Mouse (Mus musculus) limb, embryonic 12.5 days (tissue): ENCODE measurements around the gene Fgfr2. TPM values are rescaled to one million over a fixed set of nuclear protein-coding genes. Genes with fewer than 3 reads are reported as not detected.

Experiments
- ATAC-seq: fragments of 200-750 bp; cut with Nextera tagmentation; 2 replicates; pipeline ENCODE4 v1.8.0; 2017; ENCODE audit warnings: low read depth, moderate TSS enrichment; ENCODE audit not compliant: insufficient number of reproducible peaks, insufficient read depth, low FRiP score, low TSS enrichment
- H3K27ac ChIP-seq: fragments of 300-500 bp; sonication (generic); 2 replicates; pipeline ENCODE4 v1.5.1; 2016; ENCODE audit warnings: mild to moderate bottlenecking, moderate library complexity
- H3K27me3 ChIP-seq: fragments of 300-500 bp; sonication (generic); 2 replicates; pipeline ENCODE4 v1.6.1; 2016; ENCODE audit warnings: mild to moderate bottlenecking, moderate library complexity
- H3K36me3 ChIP-seq: fragments of 300-500 bp; sonication (generic); 2 replicates; pipeline ENCODE4 v1.6.1; 2016; ENCODE audit warnings: mild to moderate bottlenecking, moderate library complexity
- H3K4me1 ChIP-seq: fragments of 300-500 bp; sonication (generic); replicated peaks from 2 replicates; pipeline ENCODE4 v1.6.1; 2016
- H3K4me2 ChIP-seq: fragments of 300-500 bp; sonication (generic); 2 replicates; pipeline ENCODE4 v1.6.1; 2016; ENCODE audit warnings: mild to moderate bottlenecking, moderate library complexity
- H3K4me3 ChIP-seq: fragments of 300-500 bp; sonication (generic); replicated peaks from 2 replicates; pipeline ENCODE4 v1.5.1; 2016; ENCODE audit warnings: mild to moderate bottlenecking
- H3K9ac ChIP-seq: fragments of 300-500 bp; sonication (generic); replicated peaks from 2 replicates; pipeline ENCODE4 v1.6.1; 2016; ENCODE audit warnings: mild to moderate bottlenecking, moderate library complexity
- H3K9me3 ChIP-seq: fragments of 300-500 bp; sonication (generic); 2 replicates; pipeline ENCODE4 v1.6.1; 2016; ENCODE audit warnings: mild to moderate bottlenecking, moderate library complexity
- WGBS: fragments of 180-500 bp; shearing (Covaris S2); methylation state at CpG from one replicate; pipeline ENCODE4 v1.1.7; 2016; 5-methylcytosine and 5-hydroxymethylcytosine counted together
- polyA plus RNA-seq: library from polyadenylated mRNA; unstranded; fragments of >200 nt; fragmentation: Nextera tagmentation; extraction: Ambion mirVana; gene quantifications from 2 replicates; pipeline ENCODE4 v1.2.1, GENCODE M21; 2016

The Fgfr2 gene
- polyA plus RNA-seq, 1 experiment from 2014 or later = 112 TPM

- Histone ChIP-seq H3K9ac (peak overlapping the region; percentile 96; the same call in 1 of the 2 replicates), H3K4me2 (peak overlapping the region; percentile 73)
- WGBS = 71% methylated on average over 9 of the region's 9 CpGs
Measured at GRCm38 (mm10) chr7:131371880-131372651, 1751.1 kb downstream of the Fgfr2 start.

GRCm38 (mm10) chr7:131371470-131371860, 1751.7 kb downstream of the Fgfr2 start:
- Histone ChIP-seq H3K4me2 (peak overlapping the region; percentile 73), H3K4me1 (peaks cover 10% of the 10 kb centered on the region), H3K27me3 (no peaks in the 10 kb centered on the region), H3K36me3 (peaks cover 7% of the 10 kb centered on the region; the same call in 1 of the 2 replicates), H3K9ac (peak overlapping the region; percentile 96), H3K27ac (peak overlapping the region; percentile 97), H3K9me3 (no peaks in the 10 kb centered on the region), H3K4me3 (peak overlapping the region; percentile 76)
- 9% methylated on average over 9 of the region's 9 CpGs for WGBS
- peak; percentile 61; the same call in 1 of the 2 replicates for ATAC-seq

More at GRCm38 (mm10) chr7:131371880-131372651, 1751.1 kb downstream of the Fgfr2 start:
- Histone ChIP-seq H3K4me1 (peaks cover 10% of the 10 kb centered on the region), H3K4me3 (peak overlapping the region; percentile 76), H3K27ac (no peak overlapping the region), H3K27me3 (no peaks in the 10 kb centered on the region), H3K36me3 (peaks cover 7% of the 10 kb centered on the region; the same call in 1 of the 2 replicates), H3K9me3 (no peaks in the 10 kb centered on the region)
- ATAC-seq = no peak

GRCm38 (mm10) chr7:131370648-131371469, 1752.3 kb downstream of the Fgfr2 start, which contains the start of gene Pstk:
TSS of gene Pstk (plus strand) at chr7:131371141.
- H3K36me3 ChIP-seq = peaks cover 7% of the 10 kb centered on the region; the same call in 1 of the 2 replicates
- H3K4me2 ChIP-seq = peak within 1 kb of the TSS; percentile 73
- H3K27me3 ChIP-seq = no peaks in the 10 kb centered on the region
- H3K9me3 ChIP-seq = no peaks in the 10 kb centered on the region
- H3K4me1 ChIP-seq = peaks cover 10% of the 10 kb centered on the region
- H3K27ac ChIP-seq = peak within 1 kb of the TSS; percentile 97
- peak; percentile 91 for ATAC-seq
- WGBS = 5% methylated on average over 47 of the region's 47 CpGs
- peak within 1 kb of the TSS; percentile 76 for H3K4me3 ChIP-seq
- H3K9ac ChIP-seq = peak within 1 kb of the TSS; percentile 96

- H3K4me1 ChIP-seq = peaks cover 14% of the 10 kb centered on the region
- WGBS = 95% methylated on average over 8 of the region's 8 CpGs
Measured at GRCm38 (mm10) chr7:131364131-131364530, 1759.0 kb downstream of the Fgfr2 start.

GRCm38 (mm10) chr7:131362615-131363300, 1760.4 kb downstream of the Fgfr2 start, which contains the start of gene 2310057M21Rik:
TSS of gene 2310057M21Rik (minus strand) at chr7:131362759.
- peak; percentile 95 for ATAC-seq
- Histone ChIP-seq H3K4me2 (peak within 1 kb of the TSS; percentile 85), H3K4me3 (peak within 1 kb of the TSS; percentile 78), H3K36me3 (peaks cover 22% of the 10 kb centered on the region), H3K4me1 (peaks cover 14% of the 10 kb centered on the region), H3K27me3 (no peaks in the 10 kb centered on the region), H3K9ac (peak within 1 kb of the TSS; percentile 89), H3K27ac (peak within 1 kb of the TSS; percentile 93), H3K9me3 (no peaks in the 10 kb centered on the region)
- under 1% methylated on average over 55 of the region's 55 CpGs for WGBS

More at GRCm38 (mm10) chr7:131364131-131364530, 1759.0 kb downstream of the Fgfr2 start:
- H3K27ac ChIP-seq = no peak overlapping the region
- H3K36me3 ChIP-seq = peaks cover 8% of the 10 kb centered on the region; the same call in 1 of the 2 replicates
- no peaks in the 10 kb centered on the region for H3K27me3 ChIP-seq
- H3K9ac ChIP-seq = no peak overlapping the region
- no peaks in the 10 kb centered on the region for H3K9me3 ChIP-seq
- H3K4me2 ChIP-seq = no peak overlapping the region
- no peak for ATAC-seq
- H3K4me3 ChIP-seq = no peak overlapping the region

GRCm38 (mm10) chr7:131362269-131362614, 1760.9 kb downstream of the Fgfr2 start:
- H3K4me2 ChIP-seq = peak overlapping the region; percentile 85
- peak; percentile 86 for ATAC-seq
- H3K4me1 ChIP-seq = peaks cover 14% of the 10 kb centered on the region
- peak overlapping the region; percentile 78 for H3K4me3 ChIP-seq
- no peaks in the 10 kb centered on the region for H3K27me3 ChIP-seq
- H3K27ac ChIP-seq = peak overlapping the region; percentile 93
- peaks cover 27% of the 10 kb centered on the region for H3K36me3 ChIP-seq
- H3K9me3 ChIP-seq = no peaks in the 10 kb centered on the region
- WGBS = under 1% methylated on average over 35 of the region's 35 CpGs
- H3K9ac ChIP-seq = peak overlapping the region; percentile 89

- Histone ChIP-seq H3K9me3 (no peaks in the 10 kb centered on the region), H3K36me3 (peaks cover 67% of the 10 kb centered on the region)
- ATAC-seq = no peak
Measured at GRCm38 (mm10) chr7:131356105-131356504, 1767.0 kb downstream of the Fgfr2 start.

GRCm38 (mm10) chr7:131345856-131346541, 1777.2 kb downstream of the Fgfr2 start:
- Histone ChIP-seq H3K4me1 (no peaks in the 10 kb centered on the region), H3K27me3 (no peaks in the 10 kb centered on the region), H3K9me3 (no peaks in the 10 kb centered on the region), H3K4me2 (no peak overlapping the region), H3K9ac (no peak overlapping the region), H3K36me3 (peaks cover 68% of the 10 kb centered on the region), H3K27ac (0 out of 2 replicates have a peak overlapping the region, but pooled peaks have one; percentile 29), H3K4me3 (no peak overlapping the region)
- no peak for ATAC-seq
- 80% methylated on average over 7 of the region's 7 CpGs for WGBS

More at GRCm38 (mm10) chr7:131356105-131356504, 1767.0 kb downstream of the Fgfr2 start:
- Histone ChIP-seq H3K27me3 (no peaks in the 10 kb centered on the region), H3K4me3 (no peak overlapping the region), H3K9ac (no peak overlapping the region), H3K27ac (no peak overlapping the region), H3K4me1 (peaks cover 3% of the 10 kb centered on the region), H3K4me2 (no peak overlapping the region)
- WGBS = 96% methylated on average over 13 of the region's 13 CpGs

- no peaks in the 10 kb centered on the region for H3K27me3 ChIP-seq
- no peak overlapping the region for H3K27ac ChIP-seq
- no peak overlapping the region for H3K4me3 ChIP-seq
- H3K4me2 ChIP-seq = no peak overlapping the region
- H3K9ac ChIP-seq = no peak overlapping the region
- peaks cover 35% of the 10 kb centered on the region for H3K36me3 ChIP-seq
- no peak for ATAC-seq
- 62% methylated on average over 8 of the region's 8 CpGs for WGBS
- no peaks in the 10 kb centered on the region for H3K9me3 ChIP-seq
- no peaks in the 10 kb centered on the region; the same call in 1 of the 2 replicates for H3K4me1 ChIP-seq
Measured at GRCm38 (mm10) chr7:131337502-131338068, 1785.6 kb downstream of the Fgfr2 start.

GRCm38 (mm10) chr7:131333564-131333963, 1789.6 kb downstream of the Fgfr2 start, which contains the start of gene Fam24a:
TSS of gene Fam24a (plus strand) at chr7:131333864.
- Histone ChIP-seq H3K36me3 (peaks cover 4% of the 10 kb centered on the region; the same call in 1 of the 2 replicates), H3K27me3 (no peaks in the 10 kb centered on the region), H3K27ac (no peak within 1 kb of the TSS), H3K4me2 (no peak within 1 kb of the TSS), H3K4me3 (no peak within 1 kb of the TSS), H3K9me3 (no peaks in the 10 kb centered on the region), H3K9ac (no peak within 1 kb of the TSS), H3K4me1 (no peaks in the 10 kb centered on the region; the same call in 1 of the 2 replicates)
- 50% methylated on average over 1 of the region's 1 CpGs for WGBS
- ATAC-seq = no peak
